Mouse (Mus musculus): ENCODE measurements around the gene Acsbg2. TPM values are rescaled to one million over a fixed set of nuclear protein-coding genes. Genes with fewer than 3 reads are reported as not detected.

Acsbg2 gene
- polyA plus RNA-seq, 1 experiment from 2014 or later: not detected

DNA sequence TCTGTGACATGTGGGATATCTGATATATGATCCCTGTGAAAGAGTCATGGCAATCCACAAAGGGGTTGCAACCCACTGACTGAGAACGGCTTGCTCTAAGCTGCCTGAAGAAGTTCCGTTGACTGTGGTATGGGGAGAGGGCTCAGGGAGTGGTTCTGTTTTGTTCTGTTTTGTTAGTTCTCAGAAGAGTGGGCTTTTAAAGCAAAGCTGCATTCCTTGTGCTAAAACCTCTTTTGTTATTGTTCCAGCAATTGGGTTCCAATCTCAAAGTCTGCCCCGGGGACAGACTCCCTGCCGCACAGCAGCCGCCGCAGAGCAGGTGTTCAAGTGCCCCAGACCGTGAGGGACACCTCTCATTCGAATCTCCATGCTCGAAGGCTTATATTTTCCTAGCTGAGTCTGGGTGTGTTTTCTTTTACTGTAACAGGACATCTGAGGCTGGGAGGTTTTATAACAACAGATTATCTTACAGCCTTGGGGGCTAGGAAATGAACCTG lies 4.7 kb downstream of the Acsbg2 start:
- Histone ChIP-seq H3K36me3 (ENCODE audit: control insufficient read depth, insufficient read depth, low read length) (no peaks in the 10 kb centered on the region), H3K27me3 (ENCODE audit: control insufficient read depth, insufficient read depth, low read length) (no peaks in the 10 kb centered on the region), H3K9me3 (ENCODE audit: control insufficient read depth, low read length) (no peaks in the 10 kb centered on the region), H3K27ac (replicated peaks; ENCODE audit: low read depth, low read length) (no peak overlapping the region), H3K4me2 (ENCODE audit: low read depth, severe bottlenecking) (no peak overlapping the region), H3K9ac (ENCODE audit: low read length) (no peak overlapping the region), H3K4me3 (ENCODE audit: low read depth, low read length) (no peak overlapping the region), H3K4me1 (ENCODE audit: control insufficient read depth, insufficient read depth, low read length) (no peaks in the 10 kb centered on the region)
- no peak for ATAC-seq (ENCODE audit: insufficient number of reproducible peaks, low FRiP score, low TSS enrichment, low read depth)
- 87% methylated on average over 9 of the region's 9 CpGs for WGBS
- no peak for DNase-seq (ENCODE audit: low spot score)

GRCm38 (mm10) chr17:56866071-56866470 lies 8.2 kb downstream of the Acsbg2 start:
- no peak for ATAC-seq (ENCODE audit: insufficient number of reproducible peaks, low FRiP score, low TSS enrichment, low read depth)
- no peak overlapping the region for H3K4me2 ChIP-seq (ENCODE audit: low read depth, severe bottlenecking)
- H3K9ac ChIP-seq (ENCODE audit: low read length): no peak overlapping the region
- H3K27me3 ChIP-seq (ENCODE audit: control insufficient read depth, insufficient read depth, low read length): no peaks in the 10 kb centered on the region
- H3K4me3 ChIP-seq (ENCODE audit: low read depth, low read length): no peak overlapping the region
- no peak overlapping the region for H3K27ac ChIP-seq (replicated peaks; ENCODE audit: low read depth, low read length)
- H3K9me3 ChIP-seq (ENCODE audit: control insufficient read depth, low read length): no peaks in the 10 kb centered on the region
- DNase-seq (ENCODE audit: low spot score): no peak
- H3K4me1 ChIP-seq (ENCODE audit: control insufficient read depth, insufficient read depth, low read length): no peaks in the 10 kb centered on the region
- 83% methylated on average over 7 of the region's 7 CpGs for WGBS
- no peaks in the 10 kb centered on the region for H3K36me3 ChIP-seq (ENCODE audit: control insufficient read depth, insufficient read depth, low read length)

DNA sequence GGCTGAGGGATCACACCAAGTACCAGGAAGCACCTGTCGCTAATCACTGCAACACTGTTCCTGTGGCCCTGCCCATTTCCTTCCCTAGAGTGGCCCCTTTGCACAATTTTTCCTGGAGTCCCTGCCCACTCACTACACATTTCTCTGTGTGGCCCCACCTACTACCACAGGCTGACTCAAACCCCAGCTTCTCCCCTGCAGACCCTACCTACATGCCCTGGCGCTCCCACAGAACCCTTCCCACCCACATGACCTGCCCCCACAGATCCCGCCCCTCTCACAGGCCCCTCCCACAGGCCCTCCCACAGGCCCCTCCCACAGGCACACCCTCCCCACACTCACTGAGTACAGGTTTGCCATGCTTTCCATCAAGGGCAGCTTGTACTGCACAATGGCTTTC lies 13.1 kb downstream of the Acsbg2 start:
- no peak overlapping the region for H3K27ac ChIP-seq (replicated peaks; ENCODE audit: low read depth, low read length)
- H3K27me3 ChIP-seq (ENCODE audit: control insufficient read depth, insufficient read depth, low read length): no peaks in the 10 kb centered on the region
- H3K9ac ChIP-seq (ENCODE audit: low read length): no peak overlapping the region
- no peaks in the 10 kb centered on the region for H3K4me1 ChIP-seq (ENCODE audit: control insufficient read depth, insufficient read depth, low read length)
- ATAC-seq (ENCODE audit: insufficient number of reproducible peaks, low FRiP score, low TSS enrichment, low read depth) (0 out of 2 replicates have a peak, but pooled peaks have one; percentile 29), DNase-seq (ENCODE audit: low spot score) (no peak)
- no peaks in the 10 kb centered on the region for H3K9me3 ChIP-seq (ENCODE audit: control insufficient read depth, low read length)
- H3K4me3 ChIP-seq (ENCODE audit: low read depth, low read length): no peak overlapping the region
- H3K4me2 ChIP-seq (ENCODE audit: low read depth, severe bottlenecking): no peak overlapping the region
- WGBS: 50% methylated on average over 3 of the region's 3 CpGs
- H3K36me3 ChIP-seq (ENCODE audit: control insufficient read depth, insufficient read depth, low read length): no peaks in the 10 kb centered on the region

- no peaks in the 10 kb centered on the region for H3K4me1 ChIP-seq (ENCODE audit: control insufficient read depth, insufficient read depth, low read length)
- 70% methylated on average over 7 of the region's 7 CpGs for WGBS
- H3K9ac ChIP-seq (ENCODE audit: low read length): no peak overlapping the region
- H3K4me3 ChIP-seq (ENCODE audit: low read depth, low read length): no peak overlapping the region
- no peak overlapping the region for H3K4me2 ChIP-seq (ENCODE audit: low read depth, severe bottlenecking)
- ATAC-seq (ENCODE audit: insufficient number of reproducible peaks, low FRiP score, low TSS enrichment, low read depth): no peak
- DNase-seq (ENCODE audit: low spot score): no peak
- no peak overlapping the region for H3K27ac ChIP-seq (replicated peaks; ENCODE audit: low read depth, low read length)
- no peaks in the 10 kb centered on the region for H3K36me3 ChIP-seq (ENCODE audit: control insufficient read depth, insufficient read depth, low read length)
- H3K9me3 ChIP-seq (ENCODE audit: control insufficient read depth, low read length): no peaks in the 10 kb centered on the region
- no peaks in the 10 kb centered on the region for H3K27me3 ChIP-seq (ENCODE audit: control insufficient read depth, insufficient read depth, low read length)
Measured at GRCm38 (mm10) chr17:56858922-56859321, 15.3 kb downstream of the Acsbg2 start.

GRCm38 (mm10) chr17:56858216-56858615 lies 16.0 kb downstream of the Acsbg2 start:
- Histone ChIP-seq H3K27ac (replicated peaks; ENCODE audit: low read depth, low read length) (no peak overlapping the region), H3K4me3 (ENCODE audit: low read depth, low read length) (no peak overlapping the region), H3K4me2 (ENCODE audit: low read depth, severe bottlenecking) (no peak overlapping the region), H3K36me3 (ENCODE audit: control insufficient read depth, insufficient read depth, low read length) (no peaks in the 10 kb centered on the region), H3K27me3 (ENCODE audit: control insufficient read depth, insufficient read depth, low read length) (no peaks in the 10 kb centered on the region), H3K4me1 (ENCODE audit: control insufficient read depth, insufficient read depth, low read length) (no peaks in the 10 kb centered on the region), H3K9me3 (ENCODE audit: control insufficient read depth, low read length) (no peaks in the 10 kb centered on the region), H3K9ac (ENCODE audit: low read length) (no peak overlapping the region)
- ATAC-seq (ENCODE audit: insufficient number of reproducible peaks, low FRiP score, low TSS enrichment, low read depth) (no peak), DNase-seq (ENCODE audit: low spot score) (peak; percentile 77)
- WGBS: 61% methylated on average over 4 of the region's 4 CpGs

DNA sequence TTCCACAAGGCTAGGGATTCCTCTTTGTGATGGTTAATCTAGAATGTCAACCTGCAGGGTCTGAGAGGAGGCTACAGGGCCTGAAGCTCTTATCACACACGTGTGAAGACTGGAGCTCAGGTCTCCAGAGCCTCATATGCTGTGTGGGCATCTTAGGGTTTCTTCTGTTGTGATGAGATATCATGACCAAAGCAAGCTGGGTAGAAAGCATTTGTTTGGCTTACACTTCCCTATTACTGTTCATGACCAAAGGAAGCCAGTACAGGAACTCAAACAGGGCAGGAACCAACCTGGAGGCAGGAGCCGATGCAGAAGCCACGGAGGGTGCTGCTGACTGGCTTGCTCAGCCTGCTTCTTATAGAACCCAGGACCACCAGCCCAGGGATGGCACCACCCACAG lies 18.8 kb downstream of the Acsbg2 start:
- Histone ChIP-seq H3K27me3 (ENCODE audit: control insufficient read depth, insufficient read depth, low read length) (no peaks in the 10 kb centered on the region), H3K36me3 (ENCODE audit: control insufficient read depth, insufficient read depth, low read length) (no peaks in the 10 kb centered on the region), H3K9ac (ENCODE audit: low read length) (no peak overlapping the region), H3K4me1 (ENCODE audit: control insufficient read depth, insufficient read depth, low read length) (no peaks in the 10 kb centered on the region), H3K4me3 (ENCODE audit: low read depth, low read length) (no peak overlapping the region), H3K9me3 (ENCODE audit: control insufficient read depth, low read length) (no peaks in the 10 kb centered on the region), H3K4me2 (ENCODE audit: low read depth, severe bottlenecking) (no peak overlapping the region), H3K27ac (replicated peaks; ENCODE audit: low read depth, low read length) (no peak overlapping the region)
- 88% methylated on average over 3 of the region's 3 CpGs for WGBS
- DNase-seq (ENCODE audit: low spot score) (no peak), ATAC-seq (ENCODE audit: insufficient number of reproducible peaks, low FRiP score, low TSS enrichment, low read depth) (no peak)

DNA sequence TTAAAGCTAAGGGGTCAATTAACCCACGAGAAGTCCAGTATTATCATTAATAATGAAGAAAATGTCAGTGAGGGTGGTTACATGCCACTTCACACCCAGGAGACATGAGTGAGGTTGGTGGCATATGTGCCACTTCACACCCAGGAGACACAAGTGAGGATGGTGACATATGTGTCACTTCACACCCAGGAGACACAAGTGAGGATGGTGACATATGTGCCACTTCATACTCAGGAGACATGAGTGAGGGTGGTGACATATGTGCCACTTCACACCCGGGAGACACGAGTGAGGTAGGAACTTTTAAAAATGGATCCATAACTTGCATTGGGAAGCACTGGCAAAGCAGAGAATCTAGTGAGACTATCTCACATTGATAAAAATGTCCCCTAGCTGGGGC lies 23.1 kb downstream of the Acsbg2 start:
- Histone ChIP-seq H3K9ac (ENCODE audit: low read length) (no peak overlapping the region), H3K27ac (replicated peaks; ENCODE audit: low read depth, low read length) (no peak overlapping the region), H3K4me3 (ENCODE audit: low read depth, low read length) (no peak overlapping the region), H3K27me3 (ENCODE audit: control insufficient read depth, insufficient read depth, low read length) (no peaks in the 10 kb centered on the region), H3K4me1 (ENCODE audit: control insufficient read depth, insufficient read depth, low read length) (no peaks in the 10 kb centered on the region), H3K4me2 (ENCODE audit: low read depth, severe bottlenecking) (no peak overlapping the region), H3K36me3 (ENCODE audit: control insufficient read depth, insufficient read depth, low read length) (no peaks in the 10 kb centered on the region), H3K9me3 (ENCODE audit: control insufficient read depth, low read length) (no peaks in the 10 kb centered on the region)
- ATAC-seq (ENCODE audit: insufficient number of reproducible peaks, low FRiP score, low TSS enrichment, low read depth) (no peak), DNase-seq (ENCODE audit: low spot score) (no peak)
- WGBS: 69% methylated on average over 3 of the region's 3 CpGs

GRCm38 (mm10) chr17:56849710-56850109 lies 24.5 kb downstream of the Acsbg2 start:
- no peaks in the 10 kb centered on the region for H3K27me3 ChIP-seq (ENCODE audit: control insufficient read depth, insufficient read depth, low read length)
- H3K36me3 ChIP-seq (ENCODE audit: control insufficient read depth, insufficient read depth, low read length): no peaks in the 10 kb centered on the region
- no peak for DNase-seq (ENCODE audit: low spot score)
- no peak overlapping the region for H3K4me2 ChIP-seq (ENCODE audit: low read depth, severe bottlenecking)
- WGBS: 86% methylated on average over 13 of the region's 13 CpGs
- no peaks in the 10 kb centered on the region for H3K9me3 ChIP-seq (ENCODE audit: control insufficient read depth, low read length)
- no peak overlapping the region for H3K4me3 ChIP-seq (ENCODE audit: low read depth, low read length)
- H3K27ac ChIP-seq (replicated peaks; ENCODE audit: low read depth, low read length): no peak overlapping the region
- no peak overlapping the region for H3K9ac ChIP-seq (ENCODE audit: low read length)
- ATAC-seq (ENCODE audit: insufficient number of reproducible peaks, low FRiP score, low TSS enrichment, low read depth): no peak
- no peaks in the 10 kb centered on the region for H3K4me1 ChIP-seq (ENCODE audit: control insufficient read depth, insufficient read depth, low read length)

DNA sequence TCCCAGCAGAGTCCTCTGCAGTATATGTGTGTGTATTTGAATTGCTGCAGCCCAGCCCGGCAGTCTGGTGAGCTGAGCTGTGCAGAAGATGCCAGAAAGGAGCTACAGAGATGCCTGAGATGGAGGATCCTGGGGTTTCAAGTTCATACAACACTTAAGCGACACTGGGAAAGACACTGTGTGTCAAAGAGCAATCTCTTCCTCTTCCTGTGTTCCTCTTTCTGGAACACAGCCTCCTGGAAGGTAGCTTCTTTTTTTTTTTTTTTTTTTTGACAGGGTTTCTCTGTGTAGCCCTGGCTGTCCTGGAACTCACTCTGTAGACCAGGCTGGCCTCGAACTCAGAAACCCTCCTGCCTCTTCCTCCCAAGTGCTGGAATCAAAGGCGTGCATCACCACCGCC lies 25.5 kb downstream of the Acsbg2 start:
- DNase-seq (ENCODE audit: low spot score) (no peak), ATAC-seq (ENCODE audit: insufficient number of reproducible peaks, low FRiP score, low TSS enrichment, low read depth) (no peak)
- no peaks in the 10 kb centered on the region for H3K36me3 ChIP-seq (ENCODE audit: control insufficient read depth, insufficient read depth, low read length)
- H3K4me3 ChIP-seq (ENCODE audit: low read depth, low read length): no peak overlapping the region
- H3K27ac ChIP-seq (replicated peaks; ENCODE audit: low read depth, low read length): no peak overlapping the region
- H3K9ac ChIP-seq (ENCODE audit: low read length): no peak overlapping the region
- no peaks in the 10 kb centered on the region for H3K27me3 ChIP-seq (ENCODE audit: control insufficient read depth, insufficient read depth, low read length)
- no peaks in the 10 kb centered on the region for H3K9me3 ChIP-seq (ENCODE audit: control insufficient read depth, low read length)
- H3K4me1 ChIP-seq (ENCODE audit: control insufficient read depth, insufficient read depth, low read length): no peaks in the 10 kb centered on the region
- no peak overlapping the region for H3K4me2 ChIP-seq (ENCODE audit: low read depth, severe bottlenecking)
- WGBS: 86% methylated on average over 5 of the region's 5 CpGs

Measured in limb, embryonic 11.5 days (tissue).